Mouse (Mus musculus): ENCODE measurements around the gene Lrpprc. TPM values are rescaled to one million over a fixed set of nuclear protein-coding genes. Genes with fewer than 3 reads are reported as not detected.

Lrpprc gene
- polyA plus RNA-seq, 1 experiment from 2014 or later: 52.9 TPM

DNA sequence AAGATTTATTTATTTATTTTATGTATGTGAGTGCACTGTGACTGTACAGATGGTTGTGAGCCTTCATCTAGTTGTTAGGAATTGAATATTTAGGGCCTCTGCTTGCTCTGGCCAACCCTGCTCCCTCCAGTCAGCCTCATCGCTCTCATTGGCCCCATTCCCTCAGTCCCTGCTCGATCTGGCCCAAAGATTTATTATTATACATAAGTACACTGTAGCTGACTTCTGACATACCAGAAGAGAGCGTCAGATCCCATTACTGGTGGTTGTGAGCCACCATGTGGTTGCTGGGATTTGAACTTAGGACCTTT lies 133.2 kb downstream of the Lrpprc start:
- Histone ChIP-seq H3K36me3 (no peaks in the 10 kb centered on the region), H3K27me3 (replicated peaks) (no peaks in the 10 kb centered on the region), H3K9ac (no peak overlapping the region), H3K4me1 (peaks cover 14% of the 10 kb centered on the region), H3K9me3 (no peaks in the 10 kb centered on the region), H3K4me3 (no peak overlapping the region), H3K27ac (0 out of 2 replicates have a peak overlapping the region, but pooled peaks have one; percentile 3), H3K4me2 (replicated peaks) (no peak overlapping the region)
- 66% methylated on average over 3 of the region's 3 CpGs for WGBS
- 0 out of 2 replicates have a peak, but pooled peaks have one; percentile 7 for ATAC-seq (ENCODE audit: low FRiP score, low read depth)

DNA sequence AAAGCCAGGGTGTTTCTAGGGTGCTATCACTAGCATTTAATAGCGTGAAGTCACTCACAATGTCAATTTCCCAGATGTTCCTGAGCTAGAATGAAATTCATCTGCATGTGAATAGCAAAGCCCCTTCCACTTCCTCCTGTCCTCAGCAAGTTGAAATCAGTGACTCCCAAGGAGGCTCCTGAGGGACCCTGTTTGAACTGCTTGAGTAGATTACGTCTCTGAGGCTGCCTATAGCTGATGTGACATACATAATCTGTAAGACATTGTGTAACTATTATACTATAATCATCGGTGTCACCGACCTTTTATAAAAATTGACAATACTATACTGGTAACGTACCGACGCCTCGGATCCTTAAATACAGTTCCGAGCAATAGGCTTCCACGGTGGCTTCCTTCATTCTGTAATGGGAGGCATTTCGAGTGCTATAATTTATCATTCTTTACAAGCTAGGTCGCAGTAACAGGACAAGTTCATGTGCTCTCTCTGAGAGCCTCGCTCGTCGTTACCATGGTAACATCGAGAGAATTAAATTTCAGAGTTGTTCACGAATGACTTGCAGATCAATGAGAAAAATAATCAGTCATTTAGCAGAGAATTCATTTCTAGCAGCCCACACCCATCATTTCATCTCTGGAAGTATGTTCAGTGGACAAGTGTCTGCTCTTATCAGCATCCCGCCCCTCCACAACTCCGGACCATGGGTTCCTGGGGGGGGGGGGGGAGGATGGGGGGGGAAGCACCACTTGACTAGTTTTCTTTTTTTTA lies 133.8 kb downstream of the Lrpprc start:
- 35% methylated on average over 19 of the region's 19 CpGs for WGBS
- ATAC-seq (ENCODE audit: low FRiP score, low read depth): peak; percentile 53

DNA sequence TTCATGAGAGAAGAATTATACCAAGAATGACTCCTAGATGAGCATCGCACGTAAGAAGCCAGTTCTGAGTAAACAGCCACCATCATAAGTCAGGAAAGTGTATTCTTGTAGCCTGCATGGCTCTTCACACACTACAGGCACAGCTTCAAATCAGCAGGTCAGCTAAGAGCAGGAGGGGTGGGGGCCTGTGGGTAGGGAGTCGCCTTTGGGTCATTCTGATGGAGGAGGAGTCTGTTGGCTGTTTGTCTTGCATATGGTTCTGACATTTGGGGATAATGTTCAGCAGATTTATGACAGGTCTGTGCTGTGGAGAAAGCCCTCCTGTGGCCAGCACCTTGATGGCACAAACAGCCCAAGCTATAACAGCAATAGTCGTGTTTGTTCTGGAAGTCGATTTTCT lies 134.4 kb downstream of the Lrpprc start:
- H3K4me1 ChIP-seq: peaks cover 14% of the 10 kb centered on the region
- H3K4me2 ChIP-seq (replicated peaks): peak overlapping the region; percentile 21; the same call in 1 of the 2 replicates
- no peaks in the 10 kb centered on the region for H3K36me3 ChIP-seq
- 0 out of 2 replicates have a peak overlapping the region, but pooled peaks have one; percentile 9 for H3K27ac ChIP-seq
- peak; percentile 32; the same call in 1 of the 2 replicates for ATAC-seq (ENCODE audit: low FRiP score, low read depth)
- H3K27me3 ChIP-seq (replicated peaks): no peaks in the 10 kb centered on the region
- H3K9ac ChIP-seq: no peak overlapping the region
- no peak overlapping the region for H3K4me3 ChIP-seq
- H3K9me3 ChIP-seq: no peaks in the 10 kb centered on the region
- 53% methylated on average over 5 of the region's 5 CpGs for WGBS

More for the DNA sequence above, 133.8 kb downstream of the Lrpprc start:
- H3K4me3 ChIP-seq: no peak overlapping the region
- H3K27me3 ChIP-seq (replicated peaks): no peaks in the 10 kb centered on the region
- peaks cover 14% of the 10 kb centered on the region for H3K4me1 ChIP-seq
- H3K9me3 ChIP-seq: no peaks in the 10 kb centered on the region
- H3K9ac ChIP-seq: no peak overlapping the region
- H3K27ac ChIP-seq: no peak overlapping the region
- peak overlapping the region; percentile 21; the same call in 1 of the 2 replicates for H3K4me2 ChIP-seq (replicated peaks)
- H3K36me3 ChIP-seq: no peaks in the 10 kb centered on the region

Other genes starting within 250 kb of the Lrpprc start
- 25.5 and 27.9 TPM in 2 replicates for gene Dync2li1, start 164.3 kb downstream of the Lrpprc start, polyA plus RNA-seq (2016; fragmentation: Nextera tagmentation; extraction: Ambion mirVana)
- gene Abcg8, start 114.5 kb downstream of the Lrpprc start, polyA plus RNA-seq (2016; fragmentation: Nextera tagmentation; extraction: Ambion mirVana): not detected in 2 replicates
- 0.24 and 0.42 TPM in 2 replicates for gene Abcg5, start 107.8 kb downstream of the Lrpprc start, polyA plus RNA-seq (2016; fragmentation: Nextera tagmentation; extraction: Ambion mirVana)
- gene Ppm1b, start 166.0 kb upstream of the Lrpprc start, polyA plus RNA-seq (2016; fragmentation: Nextera tagmentation; extraction: Ambion mirVana): 116 and 122 TPM in 2 replicates
- 0.26 and 0.42 TPM in 2 replicates for gene Slc3a1, start 237.6 kb upstream of the Lrpprc start, polyA plus RNA-seq (2016; fragmentation: Nextera tagmentation; extraction: Ambion mirVana)

All from neural tube, embryonic 12.5 days (tissue).